In the genomic region with DNA sequence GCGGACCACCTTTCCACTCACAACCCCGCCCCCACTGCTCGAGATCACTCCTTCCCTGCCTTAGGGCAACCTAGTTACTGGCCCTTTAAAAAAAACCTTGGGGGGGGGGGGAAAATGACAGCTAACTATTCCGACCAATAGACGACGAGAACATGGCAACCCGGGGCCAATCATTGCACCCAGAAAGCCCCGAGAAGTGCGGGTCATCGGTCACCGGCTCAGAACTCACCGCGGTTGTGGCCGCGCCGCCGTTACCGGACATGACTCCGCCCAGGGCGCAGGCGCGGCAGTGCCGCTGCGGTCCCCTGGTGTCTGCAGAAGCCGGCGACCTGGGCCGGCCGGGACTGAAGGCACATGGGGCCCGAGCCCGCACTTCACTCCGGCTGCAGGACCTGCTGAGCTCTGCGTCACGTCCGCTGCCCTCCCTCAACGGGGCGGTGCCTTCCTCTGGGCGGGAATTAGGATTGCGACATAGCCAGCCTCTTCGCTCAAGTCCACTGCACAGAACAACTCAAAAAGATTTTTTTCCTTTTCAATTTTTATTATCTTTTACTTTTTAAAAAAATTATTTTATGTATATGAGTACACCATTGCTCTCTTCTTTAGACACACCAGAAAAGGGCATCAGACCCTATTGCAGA, we compare ENCODE assay signal across 7 mouse cellular contexts. TPM values are rescaled to one million over a fixed set of nuclear protein-coding genes. Genes with fewer than 3 reads are reported as not detected.
DNase-seq lines count a peak whose midpoint lies in the region; ATAC-seq and TF ChIP-seq lines count a peak whose summit lies in the region.

A gene (minus strand): TSS at position 448 of the 641 bp plus-strand sequence.

- TF ChIP-seq POLR2A in small intestine, adult 2 months (IDR thresholded peaks at IDR 0.05; ENCODE audit: low read depth, low read length), result peak; percentile 34

- no peak for TF ChIP-seq CTCF in intestine, postnatal 0 days (IDR thresholded peaks at IDR 0.05; ENCODE audit: low read depth)
- no peak for TF ChIP-seq CTCF in small intestine, adult 2 months (IDR thresholded peaks at IDR 0.05; ENCODE audit: extremely low read depth, insufficient read length, insufficient replicate concordance, low read depth, low read length)

- peak within 1 kb of the TSS; percentile 75 for H3K9ac ChIP-seq in intestine, postnatal 0 days (ENCODE audit: low read depth, low read length)
- H3K9ac ChIP-seq in midbrain, embryonic 12.5 days (replicated peaks), result peak within 1 kb of the TSS; percentile 87

- H3K9me3 ChIP-seq in intestine, postnatal 0 days (ENCODE audit: control insufficient read depth), result no peaks in the 10 kb centered on the region
- no peaks in the 10 kb centered on the region for H3K9me3 ChIP-seq in midbrain, embryonic 12.5 days

- H3K4me3 ChIP-seq in intestine, postnatal 0 days (ENCODE audit: low read depth, low read length), result peak within 1 kb of the TSS; percentile 86
- H3K4me3 ChIP-seq in midbrain, embryonic 12.5 days, result peak within 1 kb of the TSS; percentile 88
- H3K4me3 ChIP-seq in small intestine, adult 2 months (ENCODE audit: low read depth, low read length), result peak within 1 kb of the TSS; percentile 70

- no peaks in the 10 kb centered on the region for H3K27me3 ChIP-seq in intestine, postnatal 0 days (replicated peaks; ENCODE audit: control insufficient read depth, insufficient read depth, low read length)
- no peaks in the 10 kb centered on the region for H3K27me3 ChIP-seq in midbrain, embryonic 12.5 days
- H3K27me3 ChIP-seq in small intestine, adult 2 months (ENCODE audit: control insufficient read depth, insufficient read depth, low read length), result no peaks in the 10 kb centered on the region

- H3K27ac ChIP-seq in intestine, postnatal 0 days (ENCODE audit: low read depth, low read length), result peak within 1 kb of the TSS; percentile 95
- H3K27ac ChIP-seq in midbrain, embryonic 12.5 days (replicated peaks), result peak within 1 kb of the TSS; percentile 99
- H3K27ac ChIP-seq in small intestine, adult 2 months (ENCODE audit: insufficient read depth, low read depth, low read length), result peak within 1 kb of the TSS; percentile 92

- DNase-seq in adrenal gland, adult 8-10 months, result peak; percentile 90
- peak; percentile 95 for DNase-seq in embryo, embryonic 9.5 days (ENCODE audit: extremely low spot score)
- DNase-seq in gastrocnemius, postnatal 4 days (ENCODE audit: low spot score in 2 of 2), result peak; percentile 80 to 92
- peak; percentile 86 for DNase-seq in left cerebral cortex, postnatal 4 days

- WGBS in intestine, postnatal 0 days, result under 1% methylated on average over 39 of the region's 39 CpGs
- 0% methylated on average over 39 of the region's 39 CpGs for WGBS in midbrain, embryonic 12.5 days
- under 1% methylated on average over 39 of the region's 39 CpGs for WGBS in small intestine, adult 2 months

- H3K4me2 ChIP-seq in intestine, postnatal 0 days (replicated peaks; ENCODE audit: low read depth), result peak within 1 kb of the TSS; percentile 83
- peak within 1 kb of the TSS; percentile 69 for H3K4me2 ChIP-seq in midbrain, embryonic 12.5 days (replicated peaks)

- peak; percentile 93 for ATAC-seq in intestine, postnatal 0 days
- ATAC-seq in midbrain, embryonic 12.5 days (ENCODE audit: low FRiP score, low read depth), result peak; percentile 96

- H3K36me3 ChIP-seq in intestine, postnatal 0 days (ENCODE audit: control insufficient read depth, insufficient read depth), result peaks cover 36% of the 10 kb centered on the region
- H3K36me3 ChIP-seq in midbrain, embryonic 12.5 days, result peaks cover 39% of the 10 kb centered on the region
- H3K36me3 ChIP-seq in small intestine, adult 2 months (ENCODE audit: control insufficient read depth, insufficient read depth, low read length), result peaks cover 15% of the 10 kb centered on the region

- no peaks in the 10 kb centered on the region for H3K4me1 ChIP-seq in intestine, postnatal 0 days (replicated peaks; ENCODE audit: control insufficient read depth, insufficient read depth, low read length)
- peaks cover 17% of the 10 kb centered on the region for H3K4me1 ChIP-seq in midbrain, embryonic 12.5 days
- peaks cover 8% of the 10 kb centered on the region; the same call in 1 of the 2 replicates for H3K4me1 ChIP-seq in small intestine, adult 2 months (ENCODE audit: control insufficient read depth, insufficient read depth, insufficient read length, low read length)

- intact Hi-C loops in left cerebral cortex, postnatal 4 days (cut with DNase I), result no loop called here

RNA-seq across cellular contexts. Expression of the gene that starts here (rescaled TPM):
- 100 to 1,000 TPM in 2 of 4 experiments, 10 to 100 TPM in 2; 82.8 to 122 (median 96.8) TPM for total RNA-seq in adrenal gland, adult 8-10 months (2022)
- 10 to 100 TPM; 33.7 to 34.0 TPM for total RNA-seq in gastrocnemius, postnatal 4 days (2021)
- 60.1 and 60.7 TPM in 2 replicates for polyA plus RNA-seq in intestine, postnatal 0 days (2015; fragmentation: Nextera tagmentation; extraction: Ambion mirVana)
- total RNA-seq in left cerebral cortex, postnatal 4 days (2021), result 10 to 100 TPM; 21.5 to 23.8 TPM
- polyA plus RNA-seq in midbrain, embryonic 12.5 days (2016; fragmentation: Nextera tagmentation; extraction: Ambion mirVana), result 96.4 and 109 TPM in 2 replicates
- 37.0 and 44.0 TPM in 2 replicates for polyA plus RNA-seq in small intestine, adult 2 months (2012; rRNA removed)

Comparison
In these comparisons a context has a peak if more than half of its experiments do, and no peak if none do; other contexts are left out.
1. Peak in every context shown above with its lines: DNase-seq, ATAC-seq, H3K4me3 ChIP-seq and H3K27ac ChIP-seq.